Mouse (Mus musculus): ENCODE results near the gene Cxcr5. TPM values are rescaled to one million over a fixed set of nuclear protein-coding genes. Genes with fewer than 3 reads are reported as not detected.

The Cxcr5 gene
- polyA plus RNA-seq (2017; shearing (Covaris generic)), result 125 TPM

DNA sequence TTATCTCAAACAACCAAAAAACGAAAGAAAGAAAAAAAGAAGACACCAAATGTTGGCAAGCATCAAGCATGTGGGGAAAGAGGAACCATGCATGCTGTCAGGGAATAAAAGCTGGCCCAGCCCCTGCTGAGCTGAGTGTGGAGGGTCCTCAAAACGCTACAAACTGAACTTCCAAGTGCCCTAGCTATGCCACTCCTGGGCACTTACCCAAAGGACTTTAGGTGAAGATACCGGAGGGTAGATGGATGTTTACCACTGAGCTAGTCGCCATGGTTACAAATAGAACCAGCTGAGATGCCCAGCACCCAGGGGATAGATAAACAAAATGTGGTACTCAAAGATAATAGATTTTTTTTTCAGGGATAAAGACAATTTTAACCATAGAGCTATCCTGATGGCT, at the start of gene Cxcr5:
TSS of gene Cxcr5 (minus strand) at position 281 of the 400 bp plus-strand sequence.

DNA sequence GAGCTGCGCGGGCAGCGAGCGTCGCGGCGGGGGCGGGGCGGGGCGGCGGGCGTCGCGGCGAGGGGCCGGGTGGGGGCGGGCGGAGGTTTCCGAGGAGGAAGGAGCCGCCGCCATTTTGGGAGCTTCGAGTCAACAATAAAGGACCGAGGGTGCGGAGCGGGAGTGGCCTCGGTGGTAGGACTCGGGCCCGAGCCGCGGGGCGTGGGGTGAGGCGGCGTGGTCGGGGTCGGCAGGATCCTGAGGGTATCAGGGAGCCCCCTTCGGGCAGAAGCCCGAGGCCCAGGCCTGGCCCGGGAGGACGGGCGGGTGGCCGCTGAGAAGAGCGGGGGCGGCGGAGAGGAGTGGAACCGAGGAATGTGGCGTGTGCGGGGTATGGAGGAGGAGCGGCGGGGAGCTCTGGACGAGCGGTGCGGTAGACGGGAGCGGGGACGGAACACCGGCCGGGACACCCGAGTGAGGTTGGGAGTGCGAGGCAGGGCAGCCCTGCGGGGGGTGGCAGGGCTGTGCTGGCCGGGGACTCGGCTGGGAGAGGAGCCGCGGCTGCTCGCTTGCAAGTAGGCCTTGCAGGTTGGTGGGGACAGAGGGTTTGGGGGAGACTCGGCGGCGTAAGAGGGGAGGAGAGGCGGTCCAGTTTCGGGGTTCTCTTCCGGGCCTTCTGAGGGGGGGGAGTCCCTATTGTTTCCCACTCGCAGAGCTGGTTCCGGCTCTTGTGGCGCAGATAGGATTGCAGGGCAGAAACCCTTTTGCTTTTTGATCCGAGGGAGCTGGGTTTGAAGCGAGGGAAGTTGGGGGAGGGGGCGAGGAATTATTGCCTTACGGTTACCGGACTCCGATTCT, 43.3 kb upstream of the Cxcr5 start, which contains the start of gene Ddx6:
TSS of gene Ddx6 (plus strand) at position 114 of the 837 bp plus-strand sequence.

DNA sequence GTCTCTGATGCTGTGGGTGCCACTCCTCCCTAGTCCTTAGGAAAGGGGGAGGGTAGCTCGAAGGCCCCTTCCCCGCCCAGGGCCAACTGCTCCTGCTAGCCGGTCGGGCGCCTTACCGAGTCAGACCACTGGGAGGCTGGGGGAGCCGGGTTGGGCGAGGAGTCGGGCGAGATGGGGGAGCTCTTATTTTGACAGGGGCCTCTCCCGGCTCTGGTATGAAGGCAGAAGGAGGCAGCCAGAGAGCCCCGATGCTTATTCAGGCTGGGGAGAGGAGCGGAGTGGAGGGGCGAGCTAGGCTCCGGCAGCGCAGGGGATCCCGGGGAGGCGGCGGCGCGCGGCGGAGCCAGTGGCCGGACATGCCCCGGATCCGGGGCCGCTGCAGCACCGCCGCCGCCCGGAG, 79.1 kb downstream of the Cxcr5 start, which contains the start of gene Bcl9l:
TSS of gene Bcl9l (plus strand) at position 274 of the 400 bp plus-strand sequence.

Other genes starting within 250 kb of the Cxcr5 start
- 17.8 TPM for gene C2cd2l, start 241.6 kb downstream of the Cxcr5 start, polyA plus RNA-seq (2017; shearing (Covaris generic))
- 10.2 TPM for gene Dpagt1, start 235.9 kb downstream of the Cxcr5 start, polyA plus RNA-seq (2017; shearing (Covaris generic))
- gene H2afx, start 227.2 kb downstream of the Cxcr5 start, polyA plus RNA-seq (2017; shearing (Covaris generic)), result 51.5 TPM
- gene Hmbs, start 217.6 kb downstream of the Cxcr5 start, polyA plus RNA-seq (2017; shearing (Covaris generic)), result 16.5 TPM
- gene Vps11, start 200.2 kb downstream of the Cxcr5 start, polyA plus RNA-seq (2017; shearing (Covaris generic)), result 60.2 TPM
- gene Hyou1, start 182.4 kb downstream of the Cxcr5 start, polyA plus RNA-seq (2017; shearing (Covaris generic)), result 16.7 TPM
- 12.4 TPM for gene Slc37a4, start 165.0 kb downstream of the Cxcr5 start, polyA plus RNA-seq (2017; shearing (Covaris generic))
- gene Rps25, start 154.7 kb downstream of the Cxcr5 start, polyA plus RNA-seq (2017; shearing (Covaris generic)), result 1,991 TPM
- 84.5 TPM for gene Trappc4, start 154.3 kb downstream of the Cxcr5 start, polyA plus RNA-seq (2017; shearing (Covaris generic))
- gene Ccdc84, start 143.3 kb downstream of the Cxcr5 start, polyA plus RNA-seq (2017; shearing (Covaris generic)), result 44.7 TPM
- gene Foxr1, start 120.7 kb downstream of the Cxcr5 start, polyA plus RNA-seq (2017; shearing (Covaris generic)), result 0.64 TPM
- gene Upk2, start 106.9 kb downstream of the Cxcr5 start, polyA plus RNA-seq (2017; shearing (Covaris generic)), result not detected
- 22.4 TPM for gene Bcl9l, start 79.1 kb downstream of the Cxcr5 start, polyA plus RNA-seq (2017; shearing (Covaris generic))
- 71.9 TPM for gene Ddx6, start 43.0 kb upstream of the Cxcr5 start, polyA plus RNA-seq (2017; shearing (Covaris generic))
- not detected for gene Treh, start 111.4 kb upstream of the Cxcr5 start, polyA plus RNA-seq (2017; shearing (Covaris generic))
- gene Phldb1, start 173.3 kb upstream of the Cxcr5 start, polyA plus RNA-seq (2017; shearing (Covaris generic)), result 2.0 TPM
- 132 TPM for gene Arcn1, start 206.0 kb upstream of the Cxcr5 start, polyA plus RNA-seq (2017; shearing (Covaris generic))
- 19.3 TPM for gene Ift46, start 206.0 kb upstream of the Cxcr5 start, polyA plus RNA-seq (2017; shearing (Covaris generic))
- gene Tmem25, start 237.4 kb upstream of the Cxcr5 start, polyA plus RNA-seq (2017; shearing (Covaris generic)), result not detected
- not detected for gene Ttc36, start 241.2 kb upstream of the Cxcr5 start, polyA plus RNA-seq (2017; shearing (Covaris generic))

All from effector memory CD4-positive, alpha-beta T cell, adult 5 months (primary cell).